Mouse (Mus musculus) liver, embryonic 14.5 days (tissue): ENCODE measurements around the gene Nfe2l1. TPM values are rescaled to one million over a fixed set of nuclear protein-coding genes. Genes with fewer than 3 reads are reported as not detected.

Experiments
- ATAC-seq: fragments of 200-750 bp; cut with Nextera tagmentation; 2 replicates; pipeline ENCODE4 v1.8.0; 2017; ENCODE audit warnings: moderate number of reproducible peaks, mild to moderate bottlenecking, moderate library complexity; ENCODE audit not compliant: insufficient read depth
- DNase-seq, 3 experiments: peaks; one replicate each; pipeline ENCODE4 v3.0.0-alpha.2; 2012 to 2013; ENCODE audit warnings: low read depth in 3 of 3, low spot score in 3 of 3
- H3K27ac ChIP-seq: fragments of 300-500 bp; sonication (generic); 2 replicates; pipeline ENCODE4 v1.5.1; 2014; ENCODE audit warnings: moderate library complexity, mild to moderate bottlenecking, control low read depth, inconsistent platforms
- H3K27me3 ChIP-seq: fragments of 300-500 bp; sonication (generic); 2 replicates; pipeline ENCODE4 v1.6.1; 2014; ENCODE audit warnings: mild to moderate bottlenecking, low read length, moderate library complexity; ENCODE audit not compliant: control insufficient read depth, insufficient read depth
- H3K36me3 ChIP-seq: fragments of 300-500 bp; sonication (generic); replicated peaks from 2 replicates; pipeline ENCODE4 v1.6.1; 2014; ENCODE audit warnings: low read depth; ENCODE audit not compliant: control insufficient read depth, insufficient read depth
- H3K4me1 ChIP-seq, 2 experiments: fragments of 200-500 bp in 1 of 2; fragments of 300-500 bp in 1 of 2; sonication (generic) in 1 of 2; replicated peaks; 2 replicates each; pipeline ENCODE4 v1.6.1; 2012 to 2014; ENCODE audit warnings: antibody characterized with exemption in 1 of 2, inconsistent platforms in 1 of 2, low read length in 1 of 2; ENCODE audit not compliant: control insufficient read depth in 2 of 2, insufficient read depth in 2 of 2
- H3K4me2 ChIP-seq: fragments of 300-500 bp; sonication (generic); 2 replicates; pipeline ENCODE4 v1.6.1; 2014; ENCODE audit warnings: low read depth, mild to moderate bottlenecking, control low read depth, moderate library complexity
- H3K4me3 ChIP-seq, 2 experiments: fragments of 200-500 bp in 1 of 2; fragments of 300-500 bp in 1 of 2; sonication (generic) in 1 of 2; 2 replicates each; pipeline ENCODE4 v1.5.1; 2012 to 2014; ENCODE audit warnings: low read depth in 2 of 2, low read length in 2 of 2, mild to moderate bottlenecking in 2 of 2, control low read depth in 1 of 2, inconsistent platforms in 1 of 2, moderate library complexity in 1 of 2; ENCODE audit not compliant: insufficient read depth in 1 of 2
- H3K9ac ChIP-seq: fragments of 300-500 bp; sonication (generic); replicated peaks from 2 replicates; pipeline ENCODE4 v1.6.1; 2014; ENCODE audit warnings: mild to moderate bottlenecking, control low read depth, moderate library complexity
- H3K9me3 ChIP-seq: fragments of 300-500 bp; sonication (generic); 2 replicates; pipeline ENCODE4 v1.6.1; 2016; ENCODE audit warnings: low read length, mixed read lengths; ENCODE audit not compliant: control insufficient read depth
- CTCF ChIP-seq: IDR thresholded peaks from 2 replicates; pipeline ENCODE4 v1.5.1; 2016; ENCODE audit warnings: antibody characterized with exemption, low read depth, control low read depth
- EP300 ChIP-seq: IDR thresholded peaks from 2 replicates; pipeline ENCODE4 v1.6.1; 2016; ENCODE audit warnings: antibody characterized with exemption, low read depth
- WGBS: fragments of 180-500 bp; shearing (Covaris S2); extraction: QIAGEN DNeasy Blood & Tissue Kit; methylation state at CpG from one replicate; pipeline ENCODE4 v1.1.7; 2014; ENCODE audit not compliant: insufficient replicate concordance; 5-methylcytosine and 5-hydroxymethylcytosine counted together
- polyA plus RNA-seq, 2 experiments: library from polyadenylated mRNA; depleted of rRNA in 1 of 2; stranded (reverse) in 1 of 2; unstranded in 1 of 2; fragments of >200 nt; fragmentation: Nextera tagmentation in 1 of 2; extraction: Ambion mirVana in 1 of 2; gene quantifications; 2 replicates each; pipeline versions ENCODE4 v1.2.1 to v1.2.3; 2012 to 2014

Gene Nfe2l1
- polyA plus RNA-seq, 2 experiments: 9.6 to 15.2 TPM

- no peak for TF ChIP-seq CTCF
- TF ChIP-seq EP300: no peak
- H3K4me2 ChIP-seq: peak overlapping the region; percentile 65
- DNase-seq: peak in 1 of 3 experiments; percentile 41
- no peaks in the 10 kb centered on the region for H3K9me3 ChIP-seq
- 42% methylated on average over 4 of the region's 4 CpGs for WGBS
- no peaks in the 10 kb centered on the region for H3K27me3 ChIP-seq
- H3K27ac ChIP-seq: no peak overlapping the region
- peaks cover 14 to 16% of the 10 kb centered on the region in 2 experiments for H3K4me1 ChIP-seq
- peaks cover 52% of the 10 kb centered on the region for H3K36me3 ChIP-seq
- no peak overlapping the region for H3K9ac ChIP-seq
- ATAC-seq: no peak
- H3K4me3 ChIP-seq: peak overlapping the region in 1 of 2 experiments; percentile 48; a peak in 2 of 4 replicates
Measured at GRCm38 (mm10) chr11:96822675-96823470, 6.9 kb downstream of the Nfe2l1 start.

GRCm38 (mm10) chr11:96821956-96822355 lies 7.8 kb downstream of the Nfe2l1 start:
- H3K4me2 ChIP-seq: no peak overlapping the region
- peaks cover 51% of the 10 kb centered on the region for H3K36me3 ChIP-seq
- H3K9ac ChIP-seq: no peak overlapping the region
- TF ChIP-seq CTCF (no peak), EP300 (no peak)
- no peaks in the 10 kb centered on the region for H3K27me3 ChIP-seq
- H3K27ac ChIP-seq: no peak overlapping the region
- peaks cover 10 to 11% of the 10 kb centered on the region in 2 experiments for H3K4me1 ChIP-seq
- no peaks in the 10 kb centered on the region for H3K9me3 ChIP-seq
- H3K4me3 ChIP-seq: no peak overlapping the region
- no peak for DNase-seq
- no peak for ATAC-seq
- WGBS: 82% methylated on average over 10 of the region's 10 CpGs

- ATAC-seq (no peak), DNase-seq (no peak)
- 75% methylated on average over 8 of the region's 8 CpGs for WGBS
- H3K4me3 ChIP-seq: no peak overlapping the region
- no peaks in the 10 kb centered on the region for H3K27me3 ChIP-seq
- H3K9me3 ChIP-seq: no peaks in the 10 kb centered on the region
- no peak overlapping the region for H3K27ac ChIP-seq
- TF ChIP-seq CTCF (no peak), EP300 (no peak)
- no peak overlapping the region for H3K4me2 ChIP-seq
- H3K36me3 ChIP-seq: peaks cover 53% of the 10 kb centered on the region
- H3K4me1 ChIP-seq: no peaks in the 10 kb centered on the region; a peak in 1 of 4 replicates
- no peak overlapping the region for H3K9ac ChIP-seq
Measured at GRCm38 (mm10) chr11:96818128-96818710, 11.5 kb downstream of the Nfe2l1 start.

GRCm38 (mm10) chr11:96816979-96817378 lies 12.8 kb downstream of the Nfe2l1 start:
- Histone ChIP-seq H3K4me2 (no peak overlapping the region), H3K9ac (no peak overlapping the region), H3K27ac (no peak overlapping the region), H3K27me3 (no peaks in the 10 kb centered on the region), H3K9me3 (no peaks in the 10 kb centered on the region), H3K36me3 (peaks cover 52% of the 10 kb centered on the region), H3K4me3 (no peak overlapping the region), H3K4me1 (no peaks in the 10 kb centered on the region)
- no peak for DNase-seq
- WGBS: 87% methylated on average over 5 of the region's 5 CpGs
- no peak for TF ChIP-seq CTCF
- TF ChIP-seq EP300: no peak
- no peak for ATAC-seq

GRCm38 (mm10) chr11:96816494-96816893 lies 13.3 kb downstream of the Nfe2l1 start:
- DNase-seq (no peak), ATAC-seq (no peak)
- H3K4me3 ChIP-seq: no peak overlapping the region
- H3K36me3 ChIP-seq: peaks cover 47% of the 10 kb centered on the region
- no peak overlapping the region for H3K9ac ChIP-seq
- H3K27me3 ChIP-seq: no peaks in the 10 kb centered on the region
- H3K9me3 ChIP-seq: no peaks in the 10 kb centered on the region
- 79% methylated on average over 1 of the region's 1 CpGs for WGBS
- TF ChIP-seq CTCF (no peak), EP300 (no peak)
- no peak overlapping the region for H3K27ac ChIP-seq
- H3K4me2 ChIP-seq: no peak overlapping the region
- no peaks in the 10 kb centered on the region for H3K4me1 ChIP-seq
